Mouse (Mus musculus): ENCODE results near the gene Peak1.

- TF ChIP-seq CTCF (IDR thresholded peaks at IDR 0.05) (no peak), EP300 (IDR thresholded peaks at IDR 0.05) (no peak)
Observed at GRCm38 (mm10) chr9:56326511-56327005, 91.3 kb downstream of the Peak1 start.

Measured in lung, postnatal 0 days (tissue).